Mouse (Mus musculus) heart, embryonic 11.5 days (tissue): ENCODE measurements around the gene Stag2. TPM values are rescaled to one million over a fixed set of nuclear protein-coding genes. Genes with fewer than 3 reads are reported as not detected.
A peak's percentile ranks its signal among the peaks of the same experiment; 100 is the strongest.

Experiments used
- ATAC-seq: fragments of 200-750 bp; cut with Nextera tagmentation; replicated peaks from 2 replicates; pipeline ENCODE4 v1.8.0; 2017; ENCODE audit warnings: moderate library complexity; ENCODE audit not compliant: insufficient number of reproducible peaks, low FRiP score, low TSS enrichment
- H3K27ac ChIP-seq: fragments of 300-500 bp; sonication (generic); 2 replicates; pipeline ENCODE4 v1.5.1; 2014; ENCODE audit warnings: mild to moderate bottlenecking, low read depth, low read length
- H3K27me3 ChIP-seq: fragments of 300-500 bp; sonication (generic); 2 replicates; pipeline ENCODE4 v1.6.1; 2014; ENCODE audit warnings: mild to moderate bottlenecking, low read length, mixed read lengths; ENCODE audit not compliant: control insufficient read depth, insufficient read depth
- H3K36me3 ChIP-seq: fragments of 300-500 bp; sonication (generic); 2 replicates; pipeline ENCODE4 v1.6.1; 2014; ENCODE audit warnings: mild to moderate bottlenecking, low read length, moderate library complexity, mixed read lengths; ENCODE audit not compliant: control insufficient read depth, insufficient read depth
- H3K4me1 ChIP-seq: fragments of 300-500 bp; sonication (generic); 2 replicates; pipeline ENCODE4 v1.6.1; 2014; ENCODE audit warnings: low read length; ENCODE audit not compliant: control insufficient read depth, insufficient read depth
- H3K4me2 ChIP-seq: fragments of 300-500 bp; sonication (generic); 2 replicates; pipeline ENCODE4 v1.6.1; 2014; ENCODE audit warnings: mild to moderate bottlenecking, moderate library complexity
- H3K4me3 ChIP-seq: fragments of 300-500 bp; sonication (generic); 2 replicates; pipeline ENCODE4 v1.5.1; 2014; ENCODE audit warnings: low read depth, low read length
- H3K9ac ChIP-seq: fragments of 300-500 bp; sonication (generic); 2 replicates; pipeline ENCODE4 v1.6.1; 2014; ENCODE audit warnings: mild to moderate bottlenecking, low read depth, low read length, moderate library complexity
- H3K9me3 ChIP-seq: fragments of 300-500 bp; sonication (generic); replicated peaks from 2 replicates; pipeline ENCODE4 v1.6.1; 2016; ENCODE audit warnings: low read length; ENCODE audit not compliant: control insufficient read depth
- WGBS: fragments of 180-500 bp; shearing (Covaris S2); extraction: QIAGEN DNeasy Blood & Tissue Kit; methylation state at CpG from one replicate; pipeline ENCODE4 v1.1.7; 2014; ENCODE audit not compliant: insufficient replicate concordance; 5-methylcytosine and 5-hydroxymethylcytosine counted together
- polyA plus RNA-seq: library from polyadenylated mRNA; unstranded; fragments of >200 nt; fragmentation: Nextera tagmentation; extraction: Ambion mirVana; gene quantifications from 2 replicates; pipeline ENCODE4 v1.2.1, GENCODE M21; 2014

The Stag2 gene
- polyA plus RNA-seq, 1 experiment from 2014 or later, result 44.3 TPM

GRCm38 (mm10) chrX:42187590-42187989, 38.5 kb downstream of the Stag2 start:
- Histone ChIP-seq H3K9ac (no peak overlapping the region), H3K4me3 (no peak overlapping the region), H3K27ac (no peak overlapping the region), H3K4me2 (no peak overlapping the region), H3K36me3 (no peaks in the 10 kb centered on the region), H3K4me1 (no peaks in the 10 kb centered on the region), H3K27me3 (no peaks in the 10 kb centered on the region), H3K9me3 (no peaks in the 10 kb centered on the region)
- ATAC-seq, result no peak
- 81% methylated on average over 3 of the region's 3 CpGs for WGBS

- H3K4me3 ChIP-seq, result no peak overlapping the region
- WGBS, result 76% methylated on average over 2 of the region's 2 CpGs
Measured at GRCm38 (mm10) chrX:42188825-42189426, 39.8 kb downstream of the Stag2 start.

GRCm38 (mm10) chrX:42194608-42195007, 45.5 kb downstream of the Stag2 start:
- H3K4me2 ChIP-seq, result no peak overlapping the region
- no peaks in the 10 kb centered on the region for H3K9me3 ChIP-seq
- H3K4me3 ChIP-seq, result no peak overlapping the region
- no peak overlapping the region for H3K27ac ChIP-seq
- 77% methylated on average over 3 of the region's 3 CpGs for WGBS
- H3K27me3 ChIP-seq, result no peaks in the 10 kb centered on the region
- no peak overlapping the region for H3K9ac ChIP-seq
- no peaks in the 10 kb centered on the region for H3K4me1 ChIP-seq
- H3K36me3 ChIP-seq, result no peaks in the 10 kb centered on the region
- no peak for ATAC-seq

More at GRCm38 (mm10) chrX:42188825-42189426, 39.8 kb downstream of the Stag2 start:
- no peaks in the 10 kb centered on the region for H3K36me3 ChIP-seq
- H3K4me2 ChIP-seq, result no peak overlapping the region
- H3K4me1 ChIP-seq, result no peaks in the 10 kb centered on the region
- no peak overlapping the region for H3K27ac ChIP-seq
- ATAC-seq, result no peak
- no peaks in the 10 kb centered on the region for H3K9me3 ChIP-seq
- no peaks in the 10 kb centered on the region for H3K27me3 ChIP-seq
- no peak overlapping the region for H3K9ac ChIP-seq

GRCm38 (mm10) chrX:42202482-42202881, 53.4 kb downstream of the Stag2 start:
- no peaks in the 10 kb centered on the region for H3K9me3 ChIP-seq
- no peaks in the 10 kb centered on the region for H3K27me3 ChIP-seq
- H3K4me3 ChIP-seq, result no peak overlapping the region
- no peak overlapping the region for H3K27ac ChIP-seq
- H3K4me2 ChIP-seq, result no peak overlapping the region
- ATAC-seq, result no peak
- H3K36me3 ChIP-seq, result no peaks in the 10 kb centered on the region
- WGBS, result 75% methylated on average over 4 of the region's 4 CpGs
- no peaks in the 10 kb centered on the region for H3K4me1 ChIP-seq
- H3K9ac ChIP-seq, result no peak overlapping the region

GRCm38 (mm10) chrX:42215742-42216141, 66.6 kb downstream of the Stag2 start:
- no peaks in the 10 kb centered on the region for H3K27me3 ChIP-seq
- H3K4me2 ChIP-seq, result no peak overlapping the region
- no peak overlapping the region for H3K27ac ChIP-seq
- 81% methylated on average over 1 of the region's 1 CpGs for WGBS
- H3K4me1 ChIP-seq, result no peaks in the 10 kb centered on the region
- H3K9ac ChIP-seq, result no peak overlapping the region
- H3K9me3 ChIP-seq, result no peaks in the 10 kb centered on the region
- no peak for ATAC-seq
- H3K36me3 ChIP-seq, result no peaks in the 10 kb centered on the region
- H3K4me3 ChIP-seq, result no peak overlapping the region

- Histone ChIP-seq H3K4me1 (no peaks in the 10 kb centered on the region), H3K27ac (no peak overlapping the region), H3K4me3 (no peak overlapping the region), H3K9ac (no peak overlapping the region), H3K27me3 (no peaks in the 10 kb centered on the region), H3K9me3 (no peaks in the 10 kb centered on the region), H3K36me3 (no peaks in the 10 kb centered on the region), H3K4me2 (no peak overlapping the region)
- no peak for ATAC-seq
- 85% methylated on average over 10 of the region's 10 CpGs for WGBS
Measured at GRCm38 (mm10) chrX:42250342-42250741, 101.2 kb downstream of the Stag2 start.

GRCm38 (mm10) chrX:42272713-42273112, 123.6 kb downstream of the Stag2 start:
- H3K9me3 ChIP-seq, result no peaks in the 10 kb centered on the region
- H3K27me3 ChIP-seq, result no peaks in the 10 kb centered on the region
- no peak for ATAC-seq

GRCm38 (mm10) chrX:42290215-42290614, 141.1 kb downstream of the Stag2 start:
- Histone ChIP-seq H3K9me3 (no peaks in the 10 kb centered on the region), H3K36me3 (no peaks in the 10 kb centered on the region), H3K4me2 (no peak overlapping the region), H3K4me1 (no peaks in the 10 kb centered on the region), H3K9ac (no peak overlapping the region), H3K27ac (0 out of 2 replicates have a peak overlapping the region, but pooled peaks have one; percentile 5), H3K27me3 (no peaks in the 10 kb centered on the region), H3K4me3 (no peak overlapping the region)
- 43% methylated on average over 3 of the region's 3 CpGs for WGBS
- ATAC-seq, result no peak

More at GRCm38 (mm10) chrX:42272713-42273112, 123.6 kb downstream of the Stag2 start:
- H3K36me3 ChIP-seq, result no peaks in the 10 kb centered on the region
- H3K4me1 ChIP-seq, result no peaks in the 10 kb centered on the region
- no peak overlapping the region for H3K27ac ChIP-seq
- no peak overlapping the region for H3K4me2 ChIP-seq
- H3K4me3 ChIP-seq, result no peak overlapping the region
- H3K9ac ChIP-seq, result no peak overlapping the region

GRCm38 (mm10) chrX:42315231-42315630, 166.1 kb downstream of the Stag2 start:
- no peak overlapping the region for H3K9ac ChIP-seq
- no peak overlapping the region for H3K4me3 ChIP-seq
- WGBS, result 66% methylated on average over 3 of the region's 3 CpGs
- no peaks in the 10 kb centered on the region for H3K9me3 ChIP-seq
- ATAC-seq, result no peak
- H3K27me3 ChIP-seq, result no peaks in the 10 kb centered on the region
- H3K36me3 ChIP-seq, result no peaks in the 10 kb centered on the region
- no peak overlapping the region for H3K27ac ChIP-seq
- no peaks in the 10 kb centered on the region for H3K4me1 ChIP-seq
- no peak overlapping the region for H3K4me2 ChIP-seq
